Mouse (Mus musculus) urinary bladder, adult 2 months (tissue): Measurements from ENCODE around the gene Crtc3. TPM values are rescaled to one million over a fixed set of nuclear protein-coding genes. Genes with fewer than 3 reads are reported as not detected.

Experiments used
- DNase-seq: peaks from one replicate; pipeline ENCODE4 v3.0.0; 2022; ENCODE audit warnings: low spot score
- polyA plus RNA-seq: library from polyadenylated mRNA; depleted of rRNA; stranded (reverse); fragments of >200 nt; gene quantifications from 2 replicates; pipeline ENCODE4 v1.2.3, GENCODE M21; 2012

The Crtc3 gene
- polyA plus RNA-seq, 1 experiment = 12.0 TPM

DNA sequence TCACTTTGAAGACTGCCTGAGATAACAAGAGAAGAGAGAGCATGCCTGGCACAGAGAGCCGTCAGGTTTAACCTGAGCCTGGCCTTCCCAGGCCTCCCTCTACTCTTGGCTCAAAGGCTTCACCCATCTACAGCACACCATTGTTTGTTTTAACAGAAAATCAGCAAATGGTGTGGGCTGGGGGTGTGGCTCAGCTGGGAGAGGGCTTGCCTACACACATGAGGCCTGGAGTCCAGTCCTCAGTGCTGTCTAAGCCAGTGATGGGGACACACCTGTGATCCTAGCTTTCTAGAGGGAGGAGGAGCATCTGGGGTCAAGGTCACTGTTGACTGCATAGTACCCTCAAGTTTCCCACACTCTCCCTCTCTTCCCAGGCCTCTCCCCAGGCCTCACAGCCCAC lies 6.0 kb downstream of the Crtc3 start:
- DNase-seq = no peak

DNA sequence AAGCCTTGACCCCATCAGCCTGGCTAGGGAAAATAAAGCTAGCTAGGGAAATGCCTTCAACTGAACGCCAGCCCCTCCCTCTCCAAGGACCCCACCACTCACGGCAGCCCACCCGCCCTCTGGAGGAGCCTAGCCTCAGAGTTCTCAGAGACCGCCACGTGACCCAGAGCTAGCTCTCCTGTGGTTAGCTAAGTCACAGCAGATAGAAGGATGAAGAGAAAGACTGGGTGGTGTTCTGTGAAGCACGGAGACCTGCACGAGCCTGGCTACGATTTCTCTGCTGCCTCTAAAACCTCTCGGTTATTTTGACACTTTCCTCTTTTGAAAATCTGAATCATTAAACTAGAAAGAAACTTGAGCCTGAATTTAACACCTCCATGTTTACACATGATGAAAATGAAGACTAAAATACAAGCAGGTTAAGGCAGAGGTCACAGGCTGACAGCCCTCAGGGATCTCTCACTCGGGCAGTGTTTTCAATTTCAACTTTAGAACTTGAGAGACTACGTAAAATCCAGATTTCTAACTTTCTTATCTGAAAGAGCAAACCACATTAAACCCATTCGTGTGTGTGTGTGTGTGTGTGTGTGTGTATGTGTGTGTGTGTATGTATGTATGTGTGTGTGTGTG lies 8.3 kb downstream of the Crtc3 start:
- no peak for DNase-seq

DNA sequence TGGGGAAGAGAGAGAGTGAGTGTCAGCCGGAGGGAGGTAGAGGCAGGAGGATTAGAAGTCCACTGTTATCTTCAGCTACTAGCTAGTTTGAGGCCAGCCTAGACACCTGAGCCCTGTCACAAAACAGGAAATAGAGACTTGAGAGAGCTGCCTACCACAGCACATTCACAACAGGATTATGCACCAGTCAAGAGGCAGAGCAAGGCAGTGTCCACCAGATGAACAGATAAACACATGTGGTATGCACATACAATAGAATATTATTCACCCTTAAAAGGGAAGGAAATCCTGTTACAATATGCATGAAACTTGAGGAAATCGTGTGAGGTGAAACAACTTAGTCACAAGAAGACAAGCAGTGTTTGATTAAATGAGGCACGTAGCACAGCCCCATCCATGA lies 16.4 kb downstream of the Crtc3 start:
- DNase-seq = no peak

DNA sequence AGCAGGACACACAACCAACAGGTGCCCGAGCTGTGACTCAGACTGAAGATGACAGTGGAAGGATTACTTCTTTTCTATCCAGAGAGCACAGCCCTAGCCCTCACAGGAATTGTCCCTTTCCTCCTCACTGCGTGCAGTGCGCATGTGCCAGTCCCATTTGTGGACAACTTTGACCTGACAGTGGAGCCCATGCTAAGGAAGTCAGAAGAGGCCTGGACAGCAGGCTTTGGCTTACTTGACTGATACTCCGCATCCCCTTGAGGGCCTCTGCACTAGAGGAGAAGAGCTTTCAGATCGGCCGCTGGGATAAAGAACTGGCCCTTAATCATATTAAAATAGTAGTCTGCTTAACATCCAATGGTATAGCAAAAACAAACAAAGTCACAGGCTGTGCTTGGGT lies 17.8 kb downstream of the Crtc3 start:
- DNase-seq = no peak

DNA sequence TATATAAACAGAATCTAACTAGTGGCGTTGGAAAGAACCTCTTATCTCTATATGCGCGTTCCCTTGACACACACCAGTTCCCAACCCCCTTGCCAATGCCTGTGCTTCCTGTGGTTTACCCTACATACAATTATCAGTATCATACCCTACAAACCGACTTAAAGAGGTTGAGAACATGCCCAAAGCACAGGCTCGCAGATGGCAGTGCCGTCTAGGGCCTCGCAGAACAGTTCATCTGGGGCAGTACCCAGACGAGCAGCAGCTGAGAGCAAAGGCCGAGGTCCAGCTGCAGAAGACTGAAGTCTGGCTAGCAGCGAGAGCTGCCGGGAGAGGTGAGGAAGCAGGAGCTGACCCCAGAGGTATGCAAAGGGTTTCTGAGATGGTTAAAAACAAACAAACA lies 21.5 kb downstream of the Crtc3 start:
- no peak for DNase-seq

GRCm38 (mm10) chr7:80666198-80666915 lies 22.3 kb downstream of the Crtc3 start:
- DNase-seq = no peak

DNA sequence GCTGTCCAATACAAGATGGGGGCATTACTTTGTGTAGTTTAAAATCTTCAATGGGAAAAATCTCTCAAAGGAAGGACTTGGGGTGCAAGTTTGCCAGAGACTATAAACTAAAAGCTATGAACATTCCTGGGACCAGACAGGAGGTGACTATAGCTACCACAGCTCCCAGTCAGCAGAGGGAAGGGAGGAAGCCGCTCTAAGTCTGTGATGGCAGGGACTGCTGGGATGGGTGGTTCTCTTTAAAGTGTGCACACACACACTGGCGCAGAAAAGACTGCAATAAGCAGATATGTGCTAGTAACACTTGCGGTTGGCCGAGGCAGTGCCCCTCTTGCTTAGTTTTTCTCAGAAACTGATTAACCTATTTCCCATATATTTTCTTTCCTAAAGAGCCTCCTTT lies 27.6 kb downstream of the Crtc3 start:
- DNase-seq = no peak

DNA sequence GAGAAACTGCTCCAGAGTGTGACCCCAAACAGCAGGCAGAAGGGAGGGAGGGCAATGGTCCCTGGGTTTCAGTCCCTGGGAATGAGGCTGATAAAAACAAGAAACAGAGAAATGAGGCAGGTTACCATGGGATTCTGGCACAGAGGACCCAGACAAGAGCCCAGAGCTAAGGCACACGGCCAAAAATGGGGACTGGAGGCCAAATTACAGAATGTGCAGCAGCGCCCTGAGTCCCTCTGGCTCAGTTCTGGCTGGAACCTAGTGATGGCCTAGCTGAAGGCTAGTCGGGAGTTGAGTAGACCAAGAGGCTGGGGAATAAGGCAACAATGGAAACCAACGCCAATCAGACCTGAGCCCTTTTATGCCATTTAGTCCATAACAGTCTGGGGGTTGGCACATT lies 28.1 kb downstream of the Crtc3 start:
- no peak for DNase-seq

DNA sequence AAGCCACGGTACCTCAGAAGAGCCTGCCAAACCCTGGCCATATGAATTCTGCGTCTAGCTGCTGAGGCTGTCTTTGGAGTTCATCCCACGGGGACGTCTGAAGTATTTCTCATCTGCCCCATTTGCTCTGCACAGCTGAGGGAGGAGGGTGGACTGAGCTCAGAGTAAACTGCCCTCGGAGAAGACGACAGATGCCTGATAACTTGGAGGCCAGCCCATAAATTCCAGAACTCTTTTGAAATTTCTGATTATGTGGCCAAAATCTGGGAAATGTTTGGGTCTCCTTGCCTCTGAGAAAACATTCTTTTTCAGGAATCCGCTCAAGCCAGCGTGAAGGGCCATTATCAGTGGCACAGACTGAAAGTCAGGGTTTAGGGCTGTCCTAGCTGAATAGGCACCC lies 30.8 kb downstream of the Crtc3 start:
- no peak for DNase-seq

DNA sequence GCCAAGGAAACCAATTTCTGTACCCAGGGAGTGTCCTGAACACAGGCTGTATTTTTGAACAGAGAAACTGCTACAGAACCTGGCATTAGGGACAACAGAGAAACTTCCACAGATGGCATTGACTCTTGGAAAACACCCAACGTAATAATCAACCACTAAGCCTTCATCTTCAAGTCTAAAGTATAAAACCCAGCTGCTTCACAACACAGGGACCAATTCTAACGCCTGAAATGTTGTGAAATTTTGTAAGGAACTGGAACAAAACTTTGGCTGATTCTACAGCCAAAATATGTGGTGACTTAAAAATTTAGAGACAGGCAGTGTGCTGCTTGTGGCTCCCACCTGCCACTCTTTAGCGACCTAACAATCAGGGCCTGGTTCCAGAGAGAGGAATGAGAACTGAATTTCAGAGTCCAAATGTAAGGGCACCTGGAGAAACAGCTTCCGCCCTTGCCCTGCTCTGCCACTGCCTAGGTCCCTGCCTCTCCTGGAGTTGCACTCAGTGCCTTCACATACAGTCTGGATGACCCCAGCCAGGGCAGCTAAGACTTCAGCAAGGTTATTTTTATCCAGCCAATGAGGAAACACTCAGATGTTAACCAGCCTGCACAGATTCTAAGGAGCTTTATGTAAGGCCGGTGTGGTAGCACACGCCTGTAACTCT lies 33.2 kb downstream of the Crtc3 start:
- DNase-seq = no peak

DNA sequence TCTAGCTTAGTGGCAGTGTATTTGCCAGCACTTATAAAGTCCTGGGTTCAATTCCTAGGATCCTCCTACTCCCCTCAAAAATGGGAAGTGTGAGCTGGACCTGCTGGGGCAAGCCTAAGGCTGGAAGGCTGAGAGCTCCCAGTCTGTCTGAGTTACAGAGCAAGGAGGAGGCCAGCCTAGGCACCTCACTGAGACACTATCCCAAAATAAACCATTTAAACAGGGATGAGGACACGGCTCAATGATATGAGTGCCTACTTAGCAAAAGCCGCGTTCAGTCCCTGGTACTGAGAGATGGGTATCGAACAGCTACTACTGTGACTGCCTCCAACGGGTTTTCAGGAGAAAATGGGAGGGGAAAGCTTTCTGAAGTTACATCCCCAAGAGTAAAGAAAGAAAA lies 33.8 kb downstream of the Crtc3 start:
- no peak for DNase-seq

GRCm38 (mm10) chr7:80654393-80654792 lies 34.3 kb downstream of the Crtc3 start:
- no peak for DNase-seq

DNA sequence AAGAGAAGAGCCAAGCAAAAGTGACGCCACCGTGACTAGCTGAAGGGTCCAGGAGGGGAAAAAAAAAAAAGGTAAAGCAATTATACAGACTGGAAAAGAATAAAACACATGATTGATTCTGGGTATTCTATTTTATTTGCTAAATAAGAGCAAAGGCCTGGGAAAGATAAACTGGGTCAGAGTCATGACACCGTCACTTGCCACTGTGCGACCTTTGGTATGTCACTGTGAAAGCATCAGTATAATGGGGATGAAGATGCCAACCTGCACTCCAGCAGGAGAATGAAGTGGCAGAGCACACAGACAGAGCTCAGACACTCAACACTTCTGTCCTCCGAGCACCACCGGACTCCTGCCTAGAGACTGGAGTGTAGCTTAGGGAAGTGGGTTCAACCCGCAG lies 34.7 kb downstream of the Crtc3 start:
- DNase-seq = no peak

GRCm38 (mm10) chr7:80653077-80653476 lies 35.6 kb downstream of the Crtc3 start:
- DNase-seq = no peak

- no peak for DNase-seq
These were observed 36.4 kb downstream of the Crtc3 start for GRCm38 (mm10) chr7:80652289-80652688.

- DNase-seq = no peak
These were observed 41.2 kb downstream of the Crtc3 start for GRCm38 (mm10) chr7:80647437-80647871.

- DNase-seq = no peak
These were observed 42.3 kb downstream of the Crtc3 start for GRCm38 (mm10) chr7:80646093-80647025.

- DNase-seq = no peak
These were observed 45.6 kb downstream of the Crtc3 start for GRCm38 (mm10) chr7:80642976-80643666.

- no peak for DNase-seq
These were observed 46.1 kb downstream of the Crtc3 start for GRCm38 (mm10) chr7:80642552-80642951.

GRCm38 (mm10) chr7:80641899-80642298 lies 46.8 kb downstream of the Crtc3 start:
- DNase-seq = no peak

DNA sequence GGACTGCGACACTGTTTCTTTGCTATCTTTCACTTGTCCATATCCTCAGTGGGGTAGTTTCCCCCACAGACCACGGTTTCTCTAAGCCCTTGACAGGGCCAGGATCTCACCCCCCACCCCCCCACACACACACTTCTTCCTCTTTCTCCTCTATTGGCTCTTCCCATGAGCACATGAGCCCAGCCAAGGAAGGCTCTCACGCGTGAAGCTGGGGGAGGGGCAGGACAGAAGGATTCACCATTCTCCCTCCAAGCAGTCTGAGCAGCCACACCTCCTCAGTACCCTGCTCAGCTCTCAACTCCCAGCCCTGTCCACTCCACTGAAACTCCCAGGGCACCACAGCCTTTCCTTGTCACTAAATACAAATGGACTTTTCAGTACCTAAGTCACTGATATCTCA lies 47.2 kb downstream of the Crtc3 start:
- no peak for DNase-seq
